7 mouse cellular contexts compared by ENCODE assay signal in the genomic region with DNA sequence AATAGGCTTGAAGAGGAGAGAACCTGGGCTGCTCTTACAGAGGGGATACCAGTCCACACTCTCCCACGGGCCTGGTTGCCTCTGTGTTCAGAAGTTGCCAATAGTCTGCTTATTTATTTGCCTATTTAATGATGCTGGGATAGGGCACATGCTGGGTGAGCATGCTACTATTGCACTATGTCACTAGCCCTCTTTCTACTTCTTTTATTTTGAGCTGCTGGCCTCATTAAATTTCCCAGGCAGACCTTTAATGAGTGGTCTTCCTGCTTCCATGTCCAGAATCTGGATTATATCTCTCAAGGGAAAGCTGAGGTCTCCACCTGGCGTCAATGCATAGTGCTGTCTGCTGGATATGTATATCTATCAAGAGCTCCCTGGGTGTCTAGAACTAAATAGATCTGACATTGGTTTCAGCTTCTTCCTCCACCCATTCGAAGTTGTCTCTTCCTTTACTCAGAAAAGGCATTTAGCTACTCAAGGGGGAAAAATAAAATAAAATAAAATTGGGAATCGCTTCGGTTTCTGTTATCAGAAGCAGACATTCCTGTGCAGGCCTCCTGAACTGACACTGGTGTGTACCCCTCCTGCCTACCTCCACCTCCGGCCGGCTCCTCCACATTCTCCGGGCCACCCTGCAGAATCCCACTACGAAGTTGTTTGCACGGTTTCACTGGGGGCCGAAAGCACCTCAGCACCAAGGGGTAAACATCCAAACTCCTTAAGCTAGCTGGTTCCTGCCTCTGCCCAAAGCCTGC. TPM values are rescaled to one million over a fixed set of nuclear protein-coding genes. Genes with fewer than 3 reads are reported as not detected.
DNase-seq lines count a peak whose midpoint lies in the region; ATAC-seq and TF ChIP-seq lines count a peak whose summit lies in the region.

No protein-coding gene starts in this region.

- H3K27me3 ChIP-seq in lung, embryonic 14.5 days (ENCODE audit: insufficient read depth, low read length): no peaks in the 10 kb centered on the region
- no peaks in the 10 kb centered on the region for H3K27me3 ChIP-seq in embryonic facial prominence, embryonic 11.5 days (ENCODE audit: control insufficient read depth, insufficient read depth, low read length)
- H3K27me3 ChIP-seq in intestine, postnatal 0 days (replicated peaks; ENCODE audit: control insufficient read depth, insufficient read depth, low read length): no peaks in the 10 kb centered on the region

- no peak overlapping the region for H3K27ac ChIP-seq in lung, embryonic 14.5 days (ENCODE audit: low read depth)
- H3K27ac ChIP-seq in embryonic facial prominence, embryonic 11.5 days (replicated peaks; ENCODE audit: low read depth, low read length): no peak overlapping the region
- peak overlapping the region; percentile 86; the same call in 1 of the 2 replicates for H3K27ac ChIP-seq in intestine, postnatal 0 days (ENCODE audit: low read depth, low read length)

- no peaks in the 10 kb centered on the region for H3K9me3 ChIP-seq in lung, embryonic 14.5 days (ENCODE audit: low read depth, low read length)
- no peaks in the 10 kb centered on the region for H3K9me3 ChIP-seq in embryonic facial prominence, embryonic 11.5 days (replicated peaks; ENCODE audit: control insufficient read depth, low read length)
- no peaks in the 10 kb centered on the region for H3K9me3 ChIP-seq in intestine, postnatal 0 days (ENCODE audit: control insufficient read depth)

- H3K9ac ChIP-seq in lung, embryonic 14.5 days: peak overlapping the region; percentile 49
- H3K9ac ChIP-seq in embryonic facial prominence, embryonic 11.5 days (replicated peaks; ENCODE audit: low read length): peak overlapping the region; percentile 49
- H3K9ac ChIP-seq in intestine, postnatal 0 days (ENCODE audit: low read depth, low read length): peak overlapping the region; percentile 66

- TF ChIP-seq CTCF in lung, embryonic 14.5 days (IDR thresholded peaks at IDR 0.05; ENCODE audit: low read depth): no peak
- peak; percentile 49 for TF ChIP-seq CTCF in intestine, postnatal 0 days (IDR thresholded peaks at IDR 0.05; ENCODE audit: low read depth)

- H3K4me2 ChIP-seq in lung, embryonic 14.5 days: peak overlapping the region; percentile 62
- H3K4me2 ChIP-seq in embryonic facial prominence, embryonic 11.5 days (ENCODE audit: low read depth, low read length): peak overlapping the region; percentile 72
- peak overlapping the region; percentile 81 for H3K4me2 ChIP-seq in intestine, postnatal 0 days (replicated peaks; ENCODE audit: low read depth)

- H3K4me3 ChIP-seq in lung, embryonic 14.5 days (ENCODE audit: low read depth, low read length): peak overlapping the region; percentile 61
- H3K4me3 ChIP-seq in embryonic facial prominence, embryonic 11.5 days (ENCODE audit: low read depth, low read length): peak overlapping the region; percentile 46
- peak overlapping the region; percentile 79 for H3K4me3 ChIP-seq in intestine, postnatal 0 days (ENCODE audit: low read depth, low read length)

- peak; percentile 21 for ATAC-seq in lung, embryonic 14.5 days (ENCODE audit: insufficient read depth)
- ATAC-seq in embryonic facial prominence, embryonic 11.5 days (replicated peaks; ENCODE audit: insufficient number of reproducible peaks, low FRiP score, low TSS enrichment, low read depth): no peak
- 0 out of 2 replicates have a peak, but pooled peaks have one; percentile 1 for ATAC-seq in intestine, postnatal 0 days

- DNase-seq in lung, embryonic 14.5 days: peak; percentile 25
- no peak for DNase-seq in lung, postnatal 4 days
- no peak for DNase-seq in embryonic facial prominence, embryonic 11.5 days (ENCODE audit: low spot score)
- peak; percentile 37 for DNase-seq in retina, postnatal 1 day
- no peak for DNase-seq in layer of hippocampus, postnatal 25 days (ENCODE audit: extremely low spot score in 1 of 2, low spot score in 1 of 2)
- DNase-seq in T-cell, adult 2 months (ENCODE audit: low spot score): no peak

- 9% methylated on average over 11 of the region's 11 CpGs for WGBS in lung, embryonic 14.5 days
- WGBS in embryonic facial prominence, embryonic 11.5 days: 14% methylated on average over 11 of the region's 11 CpGs
- 5% methylated on average over 11 of the region's 11 CpGs for WGBS in intestine, postnatal 0 days

- no peaks in the 10 kb centered on the region for H3K36me3 ChIP-seq in lung, embryonic 14.5 days (ENCODE audit: insufficient read depth)
- no peaks in the 10 kb centered on the region for H3K36me3 ChIP-seq in embryonic facial prominence, embryonic 11.5 days (replicated peaks; ENCODE audit: control insufficient read depth, insufficient read depth, low read depth, low read length)
- H3K36me3 ChIP-seq in intestine, postnatal 0 days (ENCODE audit: control insufficient read depth, insufficient read depth): peaks cover 4% of the 10 kb centered on the region; the same call in 1 of the 2 replicates

- peaks cover 16% of the 10 kb centered on the region for H3K4me1 ChIP-seq in lung, embryonic 14.5 days (ENCODE audit: insufficient read depth)
- H3K4me1 ChIP-seq in embryonic facial prominence, embryonic 11.5 days (ENCODE audit: control insufficient read depth, insufficient read depth, low read length): 0 out of 2 replicates have a peak, but pooled peaks cover 3% of the 10 kb centered on the region
- H3K4me1 ChIP-seq in intestine, postnatal 0 days (replicated peaks; ENCODE audit: control insufficient read depth, insufficient read depth, low read length): peaks cover 20% of the 10 kb centered on the region; the same call in 1 of the 2 replicates

RNA-seq across cellular contexts. Expression of a gene that starts 0.5 kb away (rescaled TPM):
- 13.3 and 14.1 TPM in 2 replicates for polyA plus RNA-seq in lung, embryonic 14.5 days (2014; fragmentation: Nextera tagmentation; extraction: Ambion mirVana)
- polyA plus RNA-seq in embryonic facial prominence, embryonic 11.5 days (2014; fragmentation: Nextera tagmentation; extraction: Ambion mirVana): 19.2 and 19.5 TPM in 2 replicates
- polyA plus RNA-seq in intestine, postnatal 0 days (2015; fragmentation: Nextera tagmentation; extraction: Ambion mirVana): 67.6 and 73.2 TPM in 2 replicates
- total RNA-seq in layer of hippocampus, postnatal 25 days (2021): 10 to 100 TPM; 15.3 to 16.2 TPM

RNA-seq across cellular contexts. Expression of a gene that starts 46.5 kb away (rescaled TPM):
- polyA plus RNA-seq in lung, embryonic 14.5 days (2014; fragmentation: Nextera tagmentation; extraction: Ambion mirVana): 0.09 and 0.13 TPM in 2 replicates
- 1.1 and 1.5 TPM in 2 replicates for polyA plus RNA-seq in embryonic facial prominence, embryonic 11.5 days (2014; fragmentation: Nextera tagmentation; extraction: Ambion mirVana)
- polyA plus RNA-seq in intestine, postnatal 0 days (2015; fragmentation: Nextera tagmentation; extraction: Ambion mirVana): 1.1 and 1.4 TPM in 2 replicates
- total RNA-seq in layer of hippocampus, postnatal 25 days (2021): under 1 TPM; 0.17 to 0.23 TPM

Comparison
In these comparisons a context has a peak if more than half of its experiments do, and no peak if none do; other contexts are left out.
1. DNase-seq: peak in lung, embryonic 14.5 days (single experiment) and retina, postnatal 1 day (single experiment); none in lung, postnatal 4 days (0 of 2), embryonic facial prominence, embryonic 11.5 days (single experiment), layer of hippocampus, postnatal 25 days (0 of 2) and T-cell, adult 2 months (single experiment).
2. Peak in every context shown above with its lines, with median percentiles within 50 percentile points of each other: H3K4me2 ChIP-seq, H3K4me3 ChIP-seq and H3K9ac ChIP-seq.